Mouse (Mus musculus) heart, embryonic 16.5 days (tissue): ENCODE measurements around the gene Rwdd2a. TPM values are rescaled to one million over a fixed set of nuclear protein-coding genes. Genes with fewer than 3 reads are reported as not detected.

Experiments used
- ATAC-seq: fragments of 200-750 bp; cut with Nextera tagmentation; replicated peaks from 2 replicates; pipeline ENCODE4 v1.8.0; 2017; ENCODE audit warnings: moderate number of reproducible peaks; ENCODE audit not compliant: insufficient read depth, low FRiP score; ENCODE audit errors: extremely low read depth
- H3K27ac ChIP-seq: fragments of 300-500 bp; sonication (generic); 2 replicates; pipeline ENCODE4 v1.5.1; 2014; ENCODE audit warnings: mild to moderate bottlenecking, low read length, control low read depth, moderate library complexity
- H3K27me3 ChIP-seq: fragments of 300-500 bp; sonication (generic); 2 replicates; pipeline ENCODE4 v1.6.1; 2014; ENCODE audit warnings: low read length, mixed read lengths; ENCODE audit not compliant: control insufficient read depth, insufficient read depth
- H3K36me3 ChIP-seq: fragments of 300-500 bp; sonication (generic); 2 replicates; pipeline ENCODE4 v1.6.1; 2014; ENCODE audit not compliant: control insufficient read depth, insufficient read depth
- H3K4me1 ChIP-seq: fragments of 300-500 bp; sonication (generic); 2 replicates; pipeline ENCODE4 v1.6.1; 2014; ENCODE audit warnings: low read length, mixed read lengths; ENCODE audit not compliant: control insufficient read depth, insufficient read depth
- H3K4me2 ChIP-seq: fragments of 300-500 bp; sonication (generic); 2 replicates; pipeline ENCODE4 v1.6.1; 2014; ENCODE audit warnings: low read depth, mild to moderate bottlenecking, control low read depth, low read length
- H3K4me3 ChIP-seq: fragments of 300-500 bp; sonication (generic); 2 replicates; pipeline ENCODE4 v1.5.1; 2014; ENCODE audit warnings: mild to moderate bottlenecking, control low read depth, low read length
- H3K9ac ChIP-seq: fragments of 300-500 bp; sonication (generic); 2 replicates; pipeline ENCODE4 v1.6.1; 2014; ENCODE audit warnings: low read length, control low read depth
- H3K9me3 ChIP-seq: fragments of 300-500 bp; sonication (generic); replicated peaks from 2 replicates; pipeline ENCODE4 v1.6.1; 2016; ENCODE audit warnings: low read length; ENCODE audit not compliant: control insufficient read depth
- WGBS: fragments of 180-500 bp; shearing (Covaris S2); extraction: QIAGEN DNeasy Blood & Tissue Kit; methylation state at CpG from one replicate; pipeline ENCODE4 v1.1.7; 2014; 5-methylcytosine and 5-hydroxymethylcytosine counted together
- polyA plus RNA-seq: library from polyadenylated mRNA; unstranded; fragments of >200 nt; fragmentation: Nextera tagmentation; extraction: Ambion mirVana; gene quantifications from 2 replicates; pipeline ENCODE4 v1.2.1, GENCODE M21; 2015

Gene Rwdd2a
- polyA plus RNA-seq, 1 experiment from 2014 or later = 5.2 TPM

- no peaks in the 10 kb centered on the region for H3K36me3 ChIP-seq
- H3K27ac ChIP-seq = peak overlapping the region; percentile 44; the same call in 1 of the 2 replicates
- ATAC-seq = no peak
- H3K27me3 ChIP-seq = no peaks in the 10 kb centered on the region
- WGBS = 63% methylated on average over 6 of the region's 6 CpGs
- no peaks in the 10 kb centered on the region for H3K9me3 ChIP-seq
- no peaks in the 10 kb centered on the region for H3K4me1 ChIP-seq
- H3K4me2 ChIP-seq = no peak overlapping the region
- no peak overlapping the region for H3K4me3 ChIP-seq
- H3K9ac ChIP-seq = no peak overlapping the region
Observed at GRCm38 (mm10) chr9:86605776-86606175, 34.0 kb downstream of the Rwdd2a start.

DNA sequence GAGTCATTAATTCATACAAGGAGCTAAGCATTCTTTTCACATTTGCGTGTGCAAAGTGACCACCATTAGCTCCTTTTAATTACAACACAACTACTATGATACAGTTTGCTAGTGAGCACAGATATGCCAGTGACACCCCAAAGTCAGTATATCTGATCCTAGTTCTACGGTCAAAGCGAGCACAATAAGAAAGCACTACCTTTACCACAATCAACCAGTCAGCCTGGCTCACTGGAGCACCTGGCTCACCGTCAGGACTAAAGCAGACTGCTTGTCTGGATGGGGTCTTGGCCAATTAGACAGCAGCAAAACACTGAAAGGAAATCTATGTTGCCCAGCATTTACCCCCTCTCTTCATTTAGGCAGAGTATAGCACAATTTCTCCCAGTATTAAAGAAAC is 40.3 kb downstream of the Rwdd2a start:
- H3K9ac ChIP-seq = no peak overlapping the region
- no peak overlapping the region for H3K4me2 ChIP-seq
- 88% methylated on average over 4 of the region's 4 CpGs for WGBS
- H3K4me1 ChIP-seq = no peaks in the 10 kb centered on the region
- no peak overlapping the region for H3K27ac ChIP-seq
- no peaks in the 10 kb centered on the region for H3K27me3 ChIP-seq
- no peak for ATAC-seq
- no peaks in the 10 kb centered on the region for H3K9me3 ChIP-seq
- H3K4me3 ChIP-seq = no peak overlapping the region
- peaks cover 5% of the 10 kb centered on the region; the same call in 1 of the 2 replicates for H3K36me3 ChIP-seq

GRCm38 (mm10) chr9:86615765-86616164 is 44.0 kb downstream of the Rwdd2a start:
- no peak overlapping the region for H3K9ac ChIP-seq
- H3K36me3 ChIP-seq = peaks cover 5% of the 10 kb centered on the region; the same call in 1 of the 2 replicates
- H3K9me3 ChIP-seq = no peaks in the 10 kb centered on the region
- no peak overlapping the region for H3K4me2 ChIP-seq
- H3K27me3 ChIP-seq = no peaks in the 10 kb centered on the region
- no peak for ATAC-seq
- H3K27ac ChIP-seq = no peak overlapping the region
- H3K4me3 ChIP-seq = no peak overlapping the region
- WGBS = 76% methylated on average over 1 of the region's 1 CpGs
- H3K4me1 ChIP-seq = peaks cover 15% of the 10 kb centered on the region

DNA sequence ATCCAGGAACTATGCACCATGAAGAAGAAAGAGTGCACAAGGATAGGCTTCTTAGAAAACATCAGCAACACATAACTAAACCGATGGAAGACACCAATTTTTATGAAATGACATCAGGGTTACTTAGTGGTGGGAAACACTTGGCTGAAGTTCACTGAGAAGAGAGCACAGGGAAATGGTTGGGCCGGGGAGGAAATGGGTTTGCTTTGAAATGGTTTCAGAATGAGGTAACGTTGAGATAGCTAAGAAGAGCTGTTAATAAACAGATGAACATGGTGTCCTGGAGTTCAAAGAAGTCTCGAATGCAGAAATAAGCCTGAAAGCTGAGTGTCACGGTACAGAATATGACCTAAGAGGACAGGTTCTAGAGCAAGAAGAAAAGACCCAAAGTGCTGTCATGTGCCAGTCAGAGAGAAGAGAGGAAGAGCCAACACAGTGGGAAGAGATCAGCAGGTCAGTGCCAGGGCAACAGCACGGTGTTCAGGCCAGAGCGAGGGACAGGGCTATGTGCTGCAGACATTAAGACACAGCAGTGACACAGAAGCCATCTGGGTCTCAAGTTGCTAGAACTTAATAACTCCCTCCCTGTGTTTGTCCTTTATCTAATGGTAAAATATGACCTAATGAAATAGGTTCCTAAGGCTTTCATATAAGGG is 46.2 kb downstream of the Rwdd2a start:
- Histone ChIP-seq H3K36me3 (no peaks in the 10 kb centered on the region), H3K27ac (peak overlapping the region; percentile 40; the same call in 1 of the 2 replicates), H3K4me1 (peaks cover 15% of the 10 kb centered on the region), H3K9ac (no peak overlapping the region), H3K4me2 (no peak overlapping the region), H3K4me3 (no peak overlapping the region), H3K9me3 (no peaks in the 10 kb centered on the region), H3K27me3 (no peaks in the 10 kb centered on the region)
- 47% methylated on average over 7 of the region's 7 CpGs for WGBS
- ATAC-seq = no peak

GRCm38 (mm10) chr9:86619341-86620139 is 47.7 kb downstream of the Rwdd2a start:
- Histone ChIP-seq H3K27ac (no peak overlapping the region), H3K4me1 (peaks cover 15% of the 10 kb centered on the region), H3K9ac (no peak overlapping the region), H3K4me3 (no peak overlapping the region), H3K9me3 (no peaks in the 10 kb centered on the region), H3K36me3 (no peaks in the 10 kb centered on the region), H3K27me3 (no peaks in the 10 kb centered on the region), H3K4me2 (no peak overlapping the region)
- WGBS = 61% methylated on average over 10 of the region's 10 CpGs
- ATAC-seq = no peak

DNA sequence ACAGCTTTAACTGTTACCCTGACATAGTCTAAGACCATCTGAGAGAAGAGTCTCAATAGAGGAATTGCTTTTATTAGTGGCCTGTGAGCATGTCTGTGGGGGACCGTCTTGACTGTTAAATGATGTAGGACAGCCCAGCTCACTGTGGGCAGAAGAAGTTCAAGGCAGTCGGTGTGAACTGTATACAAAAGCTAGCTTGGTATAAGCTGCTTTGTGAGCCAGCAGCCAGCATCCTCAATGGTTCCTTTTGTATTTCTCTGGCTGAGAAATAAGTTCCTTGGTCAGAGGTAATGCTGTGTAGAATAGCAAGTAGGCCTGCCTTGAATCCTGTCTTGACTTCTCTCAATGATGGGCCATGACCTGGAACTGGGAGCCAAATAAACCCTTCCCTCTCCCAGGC is 50.3 kb downstream of the Rwdd2a start:
- no peak overlapping the region for H3K27ac ChIP-seq
- no peaks in the 10 kb centered on the region for H3K9me3 ChIP-seq
- no peak overlapping the region for H3K4me2 ChIP-seq
- no peak for ATAC-seq
- H3K36me3 ChIP-seq = no peaks in the 10 kb centered on the region
- H3K4me3 ChIP-seq = no peak overlapping the region
- no peak overlapping the region for H3K9ac ChIP-seq
- H3K27me3 ChIP-seq = no peaks in the 10 kb centered on the region
- peaks cover 20% of the 10 kb centered on the region for H3K4me1 ChIP-seq
- WGBS = 77% methylated on average over 2 of the region's 2 CpGs

- no peak overlapping the region for H3K4me2 ChIP-seq
- no peak for ATAC-seq
- WGBS = 69% methylated on average over 12 of the region's 12 CpGs
- H3K9ac ChIP-seq = no peak overlapping the region
- H3K27me3 ChIP-seq = no peaks in the 10 kb centered on the region
- H3K9me3 ChIP-seq = no peaks in the 10 kb centered on the region
- H3K36me3 ChIP-seq = no peaks in the 10 kb centered on the region
- H3K27ac ChIP-seq = no peak overlapping the region
- H3K4me1 ChIP-seq = peaks cover 13% of the 10 kb centered on the region
- H3K4me3 ChIP-seq = no peak overlapping the region
Observed at GRCm38 (mm10) chr9:86624039-86624438, 52.2 kb downstream of the Rwdd2a start.

Other genes with a start within 250 kb of the Rwdd2a start
- 3.2 and 4.1 TPM in 2 replicates for gene Ube2cbp, start 107.0 kb upstream of the Rwdd2a start, polyA plus RNA-seq
- gene Dop1a, start 104.8 kb upstream of the Rwdd2a start, polyA plus RNA-seq = 10.2 and 11.9 TPM in 2 replicates
- gene Pgm3, start 149 bp upstream of the Rwdd2a start, polyA plus RNA-seq = 20.1 and 20.6 TPM in 2 replicates
- 19.6 and 26.4 TPM in 2 replicates for gene Me1, start 124.0 kb downstream of the Rwdd2a start, polyA plus RNA-seq
- gene Prss35, start 171.7 kb downstream of the Rwdd2a start, polyA plus RNA-seq = 35.1 and 35.9 TPM in 2 replicates